Mouse (Mus musculus): ENCODE results near the gene Gm2000. TPM values are rescaled to one million over a fixed set of nuclear protein-coding genes. Genes with fewer than 3 reads are reported as not detected.
"Not testable (repeated sequence)": the region's sequence is repeated elsewhere in the genome, so short reads cannot be mapped to it uniquely, and the experiment has no call there.

The Gm2000 gene
- 688 and 695 TPM in 2 replicates for polyA plus RNA-seq (2016; fragmentation: Nextera tagmentation; extraction: Ambion mirVana)

GRCm38 (mm10) chr1:156365740-156366139, at the start of gene Gm2000:
Gene Gm2000, plus strand, starts transcription at chr1:156366040.
- Histone ChIP-seq H3K4me1 (no peaks in the 10 kb centered on the region), H3K9ac (no peak within 1 kb of the TSS), H3K4me3 (replicated peaks) (no peak within 1 kb of the TSS), H3K36me3 (replicated peaks) (no peaks in the 10 kb centered on the region), H3K27me3 (no peaks in the 10 kb centered on the region), H3K27ac (no peak within 1 kb of the TSS), H3K4me2 (no peak within 1 kb of the TSS), H3K9me3 (no peaks in the 10 kb centered on the region)
- ATAC-seq (ENCODE audit: low FRiP score): no peak
- WGBS: 91% methylated on average over 8 of the region's 8 CpGs

DNA sequence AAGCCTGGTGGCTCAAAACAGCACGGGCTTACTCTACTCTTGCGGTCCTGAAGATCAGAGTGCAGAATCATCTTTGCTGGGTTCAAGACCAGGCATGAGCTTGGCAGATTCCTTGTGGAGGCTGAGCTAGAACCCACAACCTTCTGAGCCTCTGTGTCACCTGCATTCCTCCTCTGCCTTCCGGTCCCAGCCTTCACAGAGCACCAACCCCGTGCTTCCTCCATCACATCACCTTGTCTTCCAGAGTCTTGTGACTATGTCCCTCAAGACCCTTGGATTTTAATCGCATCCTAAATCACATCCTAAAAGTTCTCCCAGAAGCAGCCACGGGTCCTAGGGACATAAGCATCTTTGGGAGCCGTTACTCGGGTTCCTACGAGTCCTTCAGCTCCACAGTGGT, 42.7 kb upstream of the Gm2000 start:
- H3K36me3 ChIP-seq (replicated peaks): no peaks in the 10 kb centered on the region
- H3K4me1 ChIP-seq: no peaks in the 10 kb centered on the region
- no peaks in the 10 kb centered on the region for H3K27me3 ChIP-seq
- no peak overlapping the region for H3K27ac ChIP-seq
- no peak overlapping the region for H3K9ac ChIP-seq
- no peak overlapping the region for H3K4me3 ChIP-seq (replicated peaks)
- no peak for ATAC-seq (ENCODE audit: low FRiP score)
- WGBS: 86% methylated on average over 9 of the region's 9 CpGs
- no peaks in the 10 kb centered on the region for H3K9me3 ChIP-seq
- no peak overlapping the region for H3K4me2 ChIP-seq

- no peak for ATAC-seq (ENCODE audit: low FRiP score)
- Histone ChIP-seq H3K4me1 (no peaks in the 10 kb centered on the region), H3K9ac (no peak overlapping the region), H3K27me3 (no peaks in the 10 kb centered on the region), H3K36me3 (replicated peaks) (no peaks in the 10 kb centered on the region), H3K27ac (no peak overlapping the region), H3K4me2 (no peak overlapping the region), H3K9me3 (no peaks in the 10 kb centered on the region), H3K4me3 (replicated peaks) (no peak overlapping the region)
- 86% methylated on average over 4 of the region's 4 CpGs for WGBS
These were observed 25.0 kb upstream of the Gm2000 start for GRCm38 (mm10) chr1:156340847-156341246.

DNA sequence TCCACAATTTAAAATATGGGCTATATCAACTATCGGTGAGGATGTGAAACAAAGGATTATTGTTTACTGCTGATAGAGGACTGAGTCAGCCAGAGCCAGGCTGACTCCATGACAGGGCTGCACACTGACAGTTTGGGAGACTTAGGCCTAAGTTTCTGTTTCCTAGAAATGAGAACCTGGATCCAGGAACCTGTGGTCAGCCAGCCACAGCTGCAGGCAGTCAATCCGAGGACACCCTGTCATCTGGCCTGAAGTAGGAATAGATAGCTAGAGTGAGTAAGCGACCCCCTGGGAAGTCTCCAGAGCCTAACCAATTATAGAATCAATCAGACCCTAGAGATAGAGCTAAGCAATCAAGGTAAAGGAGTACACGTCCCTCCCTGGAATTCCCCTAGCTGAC, 21.4 kb upstream of the Gm2000 start:
- H3K27me3 ChIP-seq: no peaks in the 10 kb centered on the region
- no peak overlapping the region for H3K4me3 ChIP-seq (replicated peaks)
- H3K9ac ChIP-seq: no peak overlapping the region
- no peaks in the 10 kb centered on the region for H3K4me1 ChIP-seq
- no peak overlapping the region for H3K27ac ChIP-seq
- no peaks in the 10 kb centered on the region for H3K36me3 ChIP-seq (replicated peaks)
- no peaks in the 10 kb centered on the region for H3K9me3 ChIP-seq
- no peak for ATAC-seq (ENCODE audit: low FRiP score)
- H3K4me2 ChIP-seq: no peak overlapping the region
- 70% methylated on average over 4 of the region's 4 CpGs for WGBS

- no peaks in the 10 kb centered on the region for H3K36me3 ChIP-seq (replicated peaks)
- no peaks in the 10 kb centered on the region for H3K4me1 ChIP-seq
- no peak overlapping the region for H3K4me2 ChIP-seq
- no peak for ATAC-seq (ENCODE audit: low FRiP score)
- no peak overlapping the region for H3K9ac ChIP-seq
- no peaks in the 10 kb centered on the region for H3K9me3 ChIP-seq
- no peak overlapping the region for H3K4me3 ChIP-seq (replicated peaks)
- H3K27ac ChIP-seq: no peak overlapping the region
- 97% methylated on average over 4 of the region's 4 CpGs for WGBS
- H3K27me3 ChIP-seq: no peaks in the 10 kb centered on the region
These were observed 20.2 kb upstream of the Gm2000 start for GRCm38 (mm10) chr1:156345633-156346032.

- Histone ChIP-seq H3K4me3 (replicated peaks) (no peak overlapping the region), H3K9me3 (no peaks in the 10 kb centered on the region), H3K27me3 (no peaks in the 10 kb centered on the region), H3K4me1 (no peaks in the 10 kb centered on the region), H3K36me3 (replicated peaks) (no peaks in the 10 kb centered on the region), H3K4me2 (no peak overlapping the region), H3K27ac (no peak overlapping the region), H3K9ac (no peak overlapping the region)
- 79% methylated on average over 4 of the region's 4 CpGs for WGBS
- no peak for ATAC-seq (ENCODE audit: low FRiP score)
These were observed 16.8 kb upstream of the Gm2000 start for GRCm38 (mm10) chr1:156349031-156349430.

DNA sequence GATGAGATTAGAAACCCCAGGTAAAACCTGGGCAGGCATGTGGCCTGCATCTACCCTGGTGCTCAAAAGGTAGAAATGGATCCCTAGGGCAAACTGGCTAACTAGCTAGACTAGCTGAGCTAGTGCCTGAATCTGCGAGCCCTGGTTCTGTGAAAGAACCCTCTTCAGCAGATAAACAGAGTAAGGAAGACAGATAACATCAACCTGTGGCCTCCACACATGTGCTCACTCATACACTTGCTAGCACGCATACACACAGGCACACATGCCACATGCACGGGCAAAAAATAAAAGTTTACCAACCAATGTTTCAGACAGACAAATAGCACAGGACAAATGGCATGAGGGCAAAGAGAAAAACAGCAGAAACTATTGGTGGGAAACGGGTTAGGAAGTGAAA, 15.4 kb upstream of the Gm2000 start:
- Histone ChIP-seq H3K4me3 (replicated peaks) (no peak overlapping the region), H3K9ac (no peak overlapping the region), H3K27me3 (no peaks in the 10 kb centered on the region), H3K36me3 (replicated peaks) (no peaks in the 10 kb centered on the region), H3K4me2 (no peak overlapping the region), H3K4me1 (no peaks in the 10 kb centered on the region), H3K27ac (no peak overlapping the region), H3K9me3 (no peaks in the 10 kb centered on the region)
- no peak for ATAC-seq (ENCODE audit: low FRiP score)
- 86% methylated on average over 4 of the region's 4 CpGs for WGBS

DNA sequence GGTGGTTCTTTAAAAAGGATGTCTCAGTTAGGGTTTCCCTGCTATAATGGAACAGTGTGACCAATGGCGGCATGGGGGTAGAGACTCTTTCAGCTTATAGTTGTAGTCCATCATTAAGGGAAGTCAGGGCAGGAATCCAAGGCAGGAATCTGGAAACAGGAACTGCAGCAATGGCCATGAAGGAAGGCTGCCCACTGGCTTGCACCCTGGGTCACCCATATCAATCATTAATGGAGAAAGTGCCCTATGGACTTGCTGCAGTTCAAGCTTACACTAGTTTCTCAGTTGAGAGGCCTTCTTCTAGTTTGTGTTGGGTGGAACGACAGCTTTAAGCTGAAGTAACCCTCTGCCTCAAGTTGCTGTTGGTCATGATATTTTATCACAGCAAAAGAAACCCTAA, 13.4 kb upstream of the Gm2000 start:
- no peak overlapping the region for H3K27ac ChIP-seq
- no peak overlapping the region for H3K4me2 ChIP-seq
- 92% methylated on average over 2 of the region's 2 CpGs for WGBS
- H3K4me3 ChIP-seq (replicated peaks): no peak overlapping the region
- no peaks in the 10 kb centered on the region for H3K9me3 ChIP-seq
- no peaks in the 10 kb centered on the region for H3K36me3 ChIP-seq (replicated peaks)
- H3K4me1 ChIP-seq: no peaks in the 10 kb centered on the region
- no peak overlapping the region for H3K9ac ChIP-seq
- H3K27me3 ChIP-seq: no peaks in the 10 kb centered on the region
- ATAC-seq (ENCODE audit: low FRiP score): no peak

GRCm38 (mm10) chr1:156381217-156381616, 15.4 kb downstream of the Gm2000 start:
- Histone ChIP-seq H3K4me2 (no peak overlapping the region), H3K9ac (no peak overlapping the region), H3K9me3 (no peaks in the 10 kb centered on the region), H3K4me3 (replicated peaks) (no peak overlapping the region), H3K27ac (no peak overlapping the region), H3K36me3 (replicated peaks) (no peaks in the 10 kb centered on the region), H3K4me1 (no peaks in the 10 kb centered on the region), H3K27me3 (no peaks in the 10 kb centered on the region)
- ATAC-seq (ENCODE audit: low FRiP score): no peak
- 91% methylated on average over 3 of the region's 3 CpGs for WGBS

DNA sequence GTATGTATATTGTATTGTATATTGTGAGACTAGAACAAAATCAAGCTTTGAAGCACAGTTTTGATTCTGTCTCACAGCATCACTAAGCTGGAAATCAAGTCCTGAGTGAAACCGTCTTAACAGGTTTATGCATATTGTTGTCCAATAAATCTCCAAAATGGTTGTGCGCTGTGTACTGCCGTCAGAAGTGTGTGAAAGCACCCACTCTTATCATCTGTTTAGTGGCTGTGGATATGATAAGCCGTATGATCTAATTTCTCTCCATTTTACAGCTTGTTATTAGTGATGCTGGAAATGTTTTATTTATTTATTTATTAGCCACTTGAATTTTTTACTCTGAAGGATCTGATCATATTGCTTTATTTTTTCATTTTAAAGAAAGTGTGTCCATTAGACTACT, 20.4 kb downstream of the Gm2000 start:
- Histone ChIP-seq H3K27ac (no peak overlapping the region), H3K4me2 (no peak overlapping the region), H3K27me3 (no peaks in the 10 kb centered on the region), H3K4me1 (no peaks in the 10 kb centered on the region), H3K36me3 (replicated peaks) (no peaks in the 10 kb centered on the region), H3K9me3 (no peaks in the 10 kb centered on the region), H3K4me3 (replicated peaks) (no peak overlapping the region), H3K9ac (no peak overlapping the region)
- ATAC-seq (ENCODE audit: low FRiP score): no peak
- WGBS: 89% methylated on average over 4 of the region's 4 CpGs

- Histone ChIP-seq H3K27me3 (no peaks in the 10 kb centered on the region), H3K4me2 (no peak overlapping the region), H3K36me3 (replicated peaks) (no peaks in the 10 kb centered on the region), H3K27ac (no peak overlapping the region), H3K4me1 (no peaks in the 10 kb centered on the region), H3K9ac (no peak overlapping the region), H3K9me3 (no peaks in the 10 kb centered on the region), H3K4me3 (replicated peaks) (no peak overlapping the region)
- 84% methylated on average over 3 of the region's 3 CpGs for WGBS
- no peak for ATAC-seq (ENCODE audit: low FRiP score)
These were observed 21.0 kb downstream of the Gm2000 start for GRCm38 (mm10) chr1:156386880-156387279.

DNA sequence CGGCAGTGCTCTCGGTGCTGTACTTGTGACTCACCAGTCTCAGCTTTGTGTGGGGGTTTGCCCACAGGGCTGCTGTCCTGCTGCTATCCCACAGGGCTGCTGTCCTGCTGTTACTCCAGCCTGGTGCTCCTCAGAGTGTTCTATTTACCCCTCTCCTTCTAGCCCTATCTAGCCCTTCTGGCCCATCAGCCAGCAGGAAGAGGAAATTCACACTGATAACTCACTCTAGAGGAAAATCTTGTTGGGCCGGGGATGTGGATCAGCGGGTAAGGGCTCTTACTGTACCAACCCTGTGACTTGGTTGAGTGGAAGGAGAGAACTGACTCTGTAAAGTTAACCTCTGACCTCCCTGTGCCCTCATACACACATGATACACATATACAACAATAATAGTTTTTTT, 27.3 kb downstream of the Gm2000 start:
- Histone ChIP-seq H3K4me1 (no peaks in the 10 kb centered on the region), H3K9me3 (no peaks in the 10 kb centered on the region), H3K27ac (no peak overlapping the region), H3K9ac (no peak overlapping the region), H3K4me3 (replicated peaks) (no peak overlapping the region), H3K4me2 (no peak overlapping the region), H3K36me3 (replicated peaks) (no peaks in the 10 kb centered on the region), H3K27me3 (no peaks in the 10 kb centered on the region)
- no peak for ATAC-seq (ENCODE audit: low FRiP score)
- WGBS: 89% methylated on average over 4 of the region's 4 CpGs

- not testable (repeated sequence) for H3K36me3 ChIP-seq (replicated peaks); H3K27ac ChIP-seq; H3K9me3 ChIP-seq; H3K4me2 ChIP-seq; H3K9ac ChIP-seq; H3K4me1 ChIP-seq; ATAC-seq (ENCODE audit: low FRiP score); H3K27me3 ChIP-seq; H3K4me3 ChIP-seq (replicated peaks)
- WGBS: 79% methylated on average over 3 of the region's 3 CpGs
These were observed 34.3 kb downstream of the Gm2000 start for GRCm38 (mm10) chr1:156400159-156400558.

DNA sequence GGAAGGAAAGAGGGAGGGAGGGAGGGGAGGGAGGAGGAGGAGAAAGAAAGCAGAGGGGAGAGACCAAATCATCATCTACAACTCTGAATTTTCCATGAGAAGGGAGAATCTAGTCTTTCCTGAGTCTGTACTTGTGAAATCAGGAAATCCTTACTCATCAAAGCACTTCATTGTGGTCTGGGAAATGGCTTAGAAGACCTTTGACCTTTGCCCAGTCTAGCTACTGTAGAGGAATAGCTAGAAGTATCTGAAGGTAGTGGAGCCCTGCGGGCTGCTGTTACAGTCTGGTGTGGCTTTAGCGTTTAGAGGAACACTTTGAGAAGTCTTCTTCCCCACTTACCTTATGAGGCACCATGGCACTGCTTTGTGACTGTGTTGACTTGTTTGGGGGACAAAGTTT, 36.7 kb downstream of the Gm2000 start:
- Histone ChIP-seq H3K36me3 (replicated peaks) (no peaks in the 10 kb centered on the region), H3K4me3 (replicated peaks) (no peak overlapping the region), H3K27ac (no peak overlapping the region), H3K9ac (no peak overlapping the region), H3K9me3 (no peaks in the 10 kb centered on the region), H3K4me2 (no peak overlapping the region), H3K27me3 (no peaks in the 10 kb centered on the region), H3K4me1 (no peaks in the 10 kb centered on the region)
- WGBS: 53% methylated on average over 2 of the region's 2 CpGs
- ATAC-seq (ENCODE audit: low FRiP score): no peak
